Mouse (Mus musculus): ENCODE results near the gene Olfr1057. TPM values are rescaled to one million over a fixed set of nuclear protein-coding genes. Genes with fewer than 3 reads are reported as not detected.
"Not testable (repeated sequence)": the region's sequence is repeated elsewhere in the genome, so short reads cannot be mapped to it uniquely, and the experiment has no call there.

Gene Olfr1057
- polyA plus RNA-seq (2015; fragmentation: Nextera tagmentation; extraction: Ambion mirVana) = not detected in 2 replicates

GRCm38 (mm10) chr2:86378293-86378692 is at the start of gene Olfr1057:
Olfr1057 (minus strand) TSS chr2:86378393.
- ATAC-seq (ENCODE audit: low read depth) (no peak), DNase-seq (no peak)

GRCm38 (mm10) chr2:86426649-86427048 is 48.5 kb upstream of the Olfr1057 start, which contains the start of gene Olfr1062:
Olfr1062 (minus strand) TSS chr2:86426749.
- H3K4me3 ChIP-seq (replicated peaks); H3K36me3 ChIP-seq; H3K27me3 ChIP-seq; H3K4me2 ChIP-seq; H3K27ac ChIP-seq; H3K9me3 ChIP-seq (replicated peaks); ATAC-seq (ENCODE audit: low read depth); DNase-seq; H3K9ac ChIP-seq; H3K4me1 ChIP-seq (replicated peaks): not testable (repeated sequence)

More at GRCm38 (mm10) chr2:86378293-86378692, at the start of gene Olfr1057:
- no peaks in the 10 kb centered on the region for H3K9me3 ChIP-seq (replicated peaks)
- no peaks in the 10 kb centered on the region for H3K27me3 ChIP-seq
- no peak within 1 kb of the TSS for H3K9ac ChIP-seq
- H3K27ac ChIP-seq = no peak within 1 kb of the TSS
- H3K4me3 ChIP-seq (replicated peaks) = no peak within 1 kb of the TSS
- H3K4me1 ChIP-seq (replicated peaks) = no peaks in the 10 kb centered on the region
- H3K4me2 ChIP-seq = no peak within 1 kb of the TSS
- no peaks in the 10 kb centered on the region for H3K36me3 ChIP-seq

- no peak within 1 kb of the TSS for H3K27ac ChIP-seq
- H3K9ac ChIP-seq = no peak within 1 kb of the TSS
- no peaks in the 10 kb centered on the region for H3K9me3 ChIP-seq (replicated peaks)
- H3K36me3 ChIP-seq = no peaks in the 10 kb centered on the region
- H3K4me3 ChIP-seq (replicated peaks) = no peak within 1 kb of the TSS
- no peaks in the 10 kb centered on the region for H3K4me1 ChIP-seq (replicated peaks)
- no peaks in the 10 kb centered on the region for H3K27me3 ChIP-seq
- no peak for ATAC-seq (ENCODE audit: low read depth)
- no peak for DNase-seq
- WGBS (ENCODE audit: insufficient replicate concordance) = 58% methylated on average over 1 of the region's 1 CpGs
- no peak within 1 kb of the TSS for H3K4me2 ChIP-seq
Observed at GRCm38 (mm10) chr2:86413950-86414349, 35.8 kb upstream of the Olfr1057 start, which contains the start of gene Olfr1061. Olfr1061 (minus strand) TSS chr2:86414050.

GRCm38 (mm10) chr2:86395114-86395513 is 16.9 kb upstream of the Olfr1057 start:
- DNase-seq = no peak
- WGBS (ENCODE audit: insufficient replicate concordance) = 62% methylated on average over 2 of the region's 2 CpGs
- H3K4me1 ChIP-seq (replicated peaks) = no peaks in the 10 kb centered on the region
- H3K4me3 ChIP-seq (replicated peaks) = no peak overlapping the region
- no peak overlapping the region for H3K27ac ChIP-seq
- H3K9me3 ChIP-seq (replicated peaks) = no peaks in the 10 kb centered on the region
- no peak overlapping the region for H3K4me2 ChIP-seq
- no peak overlapping the region for H3K9ac ChIP-seq
- H3K36me3 ChIP-seq = no peaks in the 10 kb centered on the region
- H3K27me3 ChIP-seq = no peaks in the 10 kb centered on the region
- ATAC-seq (ENCODE audit: low read depth) = no peak

GRCm38 (mm10) chr2:86388461-86388860 is 10.3 kb upstream of the Olfr1057 start, which contains the start of gene Olfr1058:
Olfr1058 (minus strand) TSS chr2:86388561.
- not testable (repeated sequence) for ATAC-seq (ENCODE audit: low read depth); DNase-seq; H3K4me2 ChIP-seq; H3K4me3 ChIP-seq (replicated peaks); H3K27ac ChIP-seq; H3K27me3 ChIP-seq; H3K9me3 ChIP-seq (replicated peaks); H3K4me1 ChIP-seq (replicated peaks); H3K36me3 ChIP-seq; H3K9ac ChIP-seq

- not testable (repeated sequence) for H3K27ac ChIP-seq; DNase-seq; H3K4me1 ChIP-seq (replicated peaks); H3K9me3 ChIP-seq (replicated peaks); H3K36me3 ChIP-seq; H3K4me3 ChIP-seq (replicated peaks); H3K9ac ChIP-seq; H3K4me2 ChIP-seq; H3K27me3 ChIP-seq; ATAC-seq (ENCODE audit: low read depth)
- WGBS (ENCODE audit: insufficient replicate concordance) = 38% methylated on average over 1 of the region's 6 CpGs
Observed at GRCm38 (mm10) chr2:86366342-86366741, 11.9 kb downstream of the Olfr1057 start.

GRCm38 (mm10) chr2:86362369-86362768 is 15.8 kb downstream of the Olfr1057 start, which contains the start of gene Olfr1056:
Olfr1056 (minus strand) TSS chr2:86362469.
- no peak within 1 kb of the TSS for H3K9ac ChIP-seq

GRCm38 (mm10) chr2:86351751-86352150 is 26.4 kb downstream of the Olfr1057 start:
- not testable (repeated sequence) for H3K27me3 ChIP-seq; H3K27ac ChIP-seq; H3K4me1 ChIP-seq (replicated peaks); DNase-seq; H3K9ac ChIP-seq; H3K4me3 ChIP-seq (replicated peaks); H3K4me2 ChIP-seq; ATAC-seq (ENCODE audit: low read depth); H3K36me3 ChIP-seq; H3K9me3 ChIP-seq (replicated peaks)
- 77% methylated on average over 1 of the region's 1 CpGs for WGBS (ENCODE audit: insufficient replicate concordance)

More at GRCm38 (mm10) chr2:86362369-86362768, 15.8 kb downstream of the Olfr1057 start, which contains the start of gene Olfr1056:
- no peak within 1 kb of the TSS for H3K27ac ChIP-seq
- H3K4me1 ChIP-seq (replicated peaks) = no peaks in the 10 kb centered on the region
- H3K4me3 ChIP-seq (replicated peaks) = no peak within 1 kb of the TSS
- H3K36me3 ChIP-seq = no peaks in the 10 kb centered on the region
- no peaks in the 10 kb centered on the region for H3K9me3 ChIP-seq (replicated peaks)
- H3K27me3 ChIP-seq = no peaks in the 10 kb centered on the region
- DNase-seq (no peak), ATAC-seq (ENCODE audit: low read depth) (no peak)
- no peak within 1 kb of the TSS for H3K4me2 ChIP-seq

GRCm38 (mm10) chr2:86350184-86350583 is 28.0 kb downstream of the Olfr1057 start, which contains the start of gene Olfr1055:
Olfr1055 (minus strand) TSS chr2:86350284.
- H3K4me3 ChIP-seq (replicated peaks) = no peak within 1 kb of the TSS
- H3K27ac ChIP-seq = no peak within 1 kb of the TSS
- no peaks in the 10 kb centered on the region for H3K36me3 ChIP-seq
- 80% methylated on average over 5 of the region's 5 CpGs for WGBS (ENCODE audit: insufficient replicate concordance)
- H3K27me3 ChIP-seq = no peaks in the 10 kb centered on the region
- no peaks in the 10 kb centered on the region for H3K4me1 ChIP-seq (replicated peaks)
- DNase-seq (no peak), ATAC-seq (ENCODE audit: low read depth) (no peak)
- H3K4me2 ChIP-seq = no peak within 1 kb of the TSS
- no peaks in the 10 kb centered on the region for H3K9me3 ChIP-seq (replicated peaks)
- H3K9ac ChIP-seq = no peak within 1 kb of the TSS

- no peak within 1 kb of the TSS for H3K27ac ChIP-seq
- WGBS (ENCODE audit: insufficient replicate concordance) = 79% methylated on average over 3 of the region's 3 CpGs
- no peaks in the 10 kb centered on the region for H3K36me3 ChIP-seq
- DNase-seq = no peak
- H3K4me2 ChIP-seq = no peak within 1 kb of the TSS
- H3K4me3 ChIP-seq (replicated peaks) = no peak within 1 kb of the TSS
- no peaks in the 10 kb centered on the region for H3K4me1 ChIP-seq (replicated peaks)
- no peaks in the 10 kb centered on the region for H3K9me3 ChIP-seq (replicated peaks)
- H3K9ac ChIP-seq = no peak within 1 kb of the TSS
- ATAC-seq (ENCODE audit: low read depth) = no peak
- H3K27me3 ChIP-seq = no peaks in the 10 kb centered on the region
Observed at GRCm38 (mm10) chr2:86335333-86335732, 42.9 kb downstream of the Olfr1057 start, which contains the start of gene Olfr1054. Olfr1054 (minus strand) TSS chr2:86335433.

Measured in liver, embryonic 13.5 days (tissue).